In the genomic region with DNA sequence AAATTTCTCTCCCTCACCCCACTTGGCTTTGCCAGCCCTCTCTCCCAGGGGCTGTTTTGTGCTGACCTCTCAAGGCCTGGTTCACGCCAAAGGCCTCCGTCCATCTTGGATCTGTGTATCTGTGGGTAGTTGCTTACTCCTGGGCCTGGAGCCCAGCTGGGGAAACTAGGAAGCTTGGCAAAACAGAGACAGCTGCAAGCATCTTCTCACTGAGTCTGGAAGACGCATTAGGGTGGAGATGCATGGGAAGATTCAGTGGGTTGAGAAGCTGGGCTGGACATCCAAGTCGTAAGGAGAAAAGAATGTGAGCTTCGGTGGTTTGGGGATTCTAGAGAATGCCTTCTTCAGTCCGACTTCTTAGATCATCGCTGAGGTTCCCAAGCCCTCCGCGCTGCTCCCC, we compare ENCODE assay signal across 19 mouse cellular contexts. TPM values are rescaled to one million over a fixed set of nuclear protein-coding genes. Genes with fewer than 3 reads are reported as not detected.
A peak's percentile ranks its signal among the peaks of the same experiment; 100 is the strongest.
DNase-seq lines count a peak whose midpoint lies in the region; ATAC-seq and TF ChIP-seq lines count a peak whose summit lies in the region.
"Had no signal": no experiment of that assay in that cellular context is flagged by ENCODE, and none has a peak within 500 bp of the region (broad histone marks: within the 10 kb centered on the region; RNA-seq: fewer than 3 reads in every experiment).

No protein-coding gene starts in this region.

- no peaks in the 10 kb centered on the region for H3K9me3 ChIP-seq in heart, embryonic 12.5 days (replicated peaks)
- H3K9me3 ChIP-seq: hindbrain, embryonic 12.5 days; megakaryocyte, embryonic 14.5 days; midbrain, embryonic 15.5 days had no signal

- H3K27ac ChIP-seq in heart, embryonic 12.5 days (ENCODE audit: poor library complexity, severe bottlenecking): no peak overlapping the region
- H3K27ac ChIP-seq in embryonic fibroblast, embryonic 13.5 days (ENCODE audit: insufficient read depth, low read length): peak overlapping the region; percentile 14; the same call in 1 of the 2 replicates
- H3K27ac ChIP-seq: hindbrain, embryonic 12.5 days; kidney, postnatal 0 days; left cerebral cortex, adult 2 months; liver, embryonic 14.5 days; midbrain, embryonic 15.5 days had no signal

- H3K36me3 ChIP-seq in heart, embryonic 12.5 days: no peaks in the 10 kb centered on the region
- H3K36me3 ChIP-seq: hindbrain, embryonic 12.5 days; midbrain, embryonic 15.5 days had no signal

- H3K9ac ChIP-seq in heart, embryonic 12.5 days: no peak overlapping the region
- H3K9ac ChIP-seq: hindbrain, embryonic 12.5 days; liver, embryonic 14.5 days; midbrain, embryonic 15.5 days had no signal

- DNase-seq in heart, adult 9 months (ENCODE audit: low spot score in 2 of 2): peak; percentile 54 to 58
- DNase-seq in gastrocnemius, postnatal 14 days: peak; percentile 58
- DNase-seq in skeletal muscle tissue, adult 2 months (ENCODE audit: low read depth, low spot score): peak; percentile 87
- DNase-seq in embryo, embryonic 10 days (ENCODE audit: low spot score): no peak
- no peak for DNase-seq in left cerebral cortex, adult 18-20 months (ENCODE audit: low spot score in 2 of 2)
- DNase-seq: cerebellum, postnatal 36 days; kidney, adult 11 months; lung, postnatal 14 days; right cerebral cortex, postnatal 4 days; thymus, adult 18-20 months had no signal

- no peak overlapping the region for H3K4me2 ChIP-seq in heart, embryonic 12.5 days
- H3K4me2 ChIP-seq: hindbrain, embryonic 12.5 days; midbrain, embryonic 15.5 days had no signal

- peaks cover 9% of the 10 kb centered on the region for H3K4me1 ChIP-seq in heart, embryonic 12.5 days (replicated peaks)
- peaks cover 5% of the 10 kb centered on the region for H3K4me1 ChIP-seq in embryonic fibroblast, embryonic 13.5 days (ENCODE audit: control insufficient read depth, insufficient read depth, low read length)

- intact Hi-C loops in gastrocnemius, postnatal 14 days (cut with DNase I; ENCODE audit: low total_unique reads): no loop called here

- peaks cover 48% of the 10 kb centered on the region for H3K27me3 ChIP-seq in heart, embryonic 12.5 days (replicated peaks)

- 64% methylated on average over 9 of the region's 9 CpGs for WGBS in heart, embryonic 12.5 days

- no peak for ATAC-seq in heart, embryonic 12.5 days (ENCODE audit: insufficient number of reproducible peaks, low FRiP score)
- ATAC-seq: midbrain, embryonic 15.5 days had no signal

- no peak for TF ChIP-seq POLR2A in embryonic fibroblast, embryonic 13.5 days (IDR thresholded peaks at IDR 0.05; ENCODE audit: low read depth, low read length)

- TF ChIP-seq CTCF in embryonic fibroblast, embryonic 13.5 days (IDR thresholded peaks at IDR 0.05; ENCODE audit: borderline replicate concordance, insufficient read depth, low read length): no peak

- H3K4me3 ChIP-seq in heart, embryonic 12.5 days: no peak overlapping the region
- H3K4me3 ChIP-seq in embryonic fibroblast, embryonic 13.5 days (ENCODE audit: insufficient read depth, low read length): no peak overlapping the region
- H3K4me3 ChIP-seq: hindbrain, embryonic 12.5 days; left cerebral cortex, adult 2 months; megakaryocyte, embryonic 14.5 days; midbrain, embryonic 15.5 days had no signal

RNA-seq across cellular contexts. Expression of a gene that starts 34.0 kb away (rescaled TPM):
- 37.1 and 37.6 TPM in 2 replicates for polyA plus RNA-seq in heart, embryonic 12.5 days (2016; fragmentation: Nextera tagmentation; extraction: Ambion mirVana)
- polyA plus RNA-seq in embryonic fibroblast, embryonic 13.5 days (2011; ENCODE audit: insufficient read length, low read depth, missing spikeins): 147 and 210 TPM in 2 replicates
- 10 to 100 TPM; 12.0 to 24.9 TPM for total RNA-seq in gastrocnemius, postnatal 14 days (2021)
- 10 to 100 TPM; 15.2 to 17.9 TPM for total RNA-seq in left cerebral cortex, adult 18-20 months (2021)
- total RNA-seq: neutrophil, adult 5-6 weeks had no signal

RNA-seq across cellular contexts. Expression of a gene that starts 36.9 kb away (rescaled TPM):
- 0.06 and 0.29 TPM in 2 replicates for polyA plus RNA-seq in heart, embryonic 12.5 days (2016; fragmentation: Nextera tagmentation; extraction: Ambion mirVana)
- not detected in 2 replicates for polyA plus RNA-seq in embryonic fibroblast, embryonic 13.5 days (2011; ENCODE audit: insufficient read length, low read depth, missing spikeins)
- under 1 TPM; 0.08 to 0.16 TPM for total RNA-seq in gastrocnemius, postnatal 14 days (2021)
- under 1 TPM in 1 of 2 experiments, not detected in 1; 0.30 TPM for total RNA-seq in left cerebral cortex, adult 18-20 months (2021)
- total RNA-seq: left cerebral cortex, adult 2 months had no signal

Comparison
In these comparisons a context has a peak if more than half of its experiments do, and no peak if none do; other contexts are left out.
1. DNase-seq: peak in heart, adult 9 months (2 of 2), gastrocnemius, postnatal 14 days (single experiment) and skeletal muscle tissue, adult 2 months (single experiment); none in embryo, embryonic 10 days (single experiment) and left cerebral cortex, adult 18-20 months (0 of 2).